Mouse (Mus musculus): ENCODE data around the gene Rnls. TPM values are rescaled to one million over a fixed set of nuclear protein-coding genes. Genes with fewer than 3 reads are reported as not detected.
A peak's percentile ranks its signal among the peaks of the same experiment; 100 is the strongest.

Rnls gene
- total RNA-seq, 2 experiments from 2014 or later = 5.7 to 6.4 TPM

- no peak for DNase-seq
Observed at GRCm38 (mm10) chr19:33264224-33264993, 127.7 kb downstream of the Rnls start.

- DNase-seq = no peak
Observed at GRCm38 (mm10) chr19:33262421-33262820, 129.7 kb downstream of the Rnls start.

GRCm38 (mm10) chr19:33259164-33259563 is 132.9 kb downstream of the Rnls start:
- DNase-seq = no peak

- no peak for DNase-seq
Observed at GRCm38 (mm10) chr19:33253893-33254292, 138.2 kb downstream of the Rnls start.

GRCm38 (mm10) chr19:33252226-33252625 is 139.9 kb downstream of the Rnls start:
- DNase-seq = no peak

GRCm38 (mm10) chr19:33244196-33244595 is 147.9 kb downstream of the Rnls start:
- no peak for DNase-seq

- no peak for DNase-seq
Observed at GRCm38 (mm10) chr19:33240386-33240785, 151.7 kb downstream of the Rnls start.

- DNase-seq = no peak
Observed at GRCm38 (mm10) chr19:33232902-33233301, 159.2 kb downstream of the Rnls start.

- no peak for DNase-seq
Observed at GRCm38 (mm10) chr19:33231303-33231702, 160.8 kb downstream of the Rnls start.

- DNase-seq = peak; percentile 82
Observed at GRCm38 (mm10) chr19:33227004-33227403, 165.1 kb downstream of the Rnls start.

GRCm38 (mm10) chr19:33225858-33226705 is 166.0 kb downstream of the Rnls start:
- no peak for DNase-seq

GRCm38 (mm10) chr19:33225002-33225376 is 167.1 kb downstream of the Rnls start:
- DNase-seq = no peak

- DNase-seq = peak; percentile 61
Observed at GRCm38 (mm10) chr19:33224181-33225001, 167.7 kb downstream of the Rnls start.

- DNase-seq = no peak
Observed at GRCm38 (mm10) chr19:33223766-33224165, 168.3 kb downstream of the Rnls start.

GRCm38 (mm10) chr19:33223276-33223675 is 168.8 kb downstream of the Rnls start:
- peak; percentile 75 for DNase-seq

GRCm38 (mm10) chr19:33222595-33223223 is 169.4 kb downstream of the Rnls start:
- DNase-seq = no peak

GRCm38 (mm10) chr19:33217791-33218300 is 174.2 kb downstream of the Rnls start:
- peak; percentile 20 for DNase-seq

- DNase-seq = no peak
Observed at GRCm38 (mm10) chr19:33209709-33210108, 182.4 kb downstream of the Rnls start.

GRCm38 (mm10) chr19:33207991-33208390 is 184.1 kb downstream of the Rnls start:
- DNase-seq = no peak

- DNase-seq = no peak
Observed at GRCm38 (mm10) chr19:33205389-33205788, 186.7 kb downstream of the Rnls start.

- DNase-seq = no peak
Observed at GRCm38 (mm10) chr19:33202422-33202821, 189.7 kb downstream of the Rnls start.

GRCm38 (mm10) chr19:33201181-33201580 is 190.9 kb downstream of the Rnls start:
- DNase-seq = no peak

Measured in adrenal gland, postnatal 10 days (tissue).